Mouse (Mus musculus): ENCODE data around the gene Otog. TPM values are rescaled to one million over a fixed set of nuclear protein-coding genes. Genes with fewer than 3 reads are reported as not detected.

Otog gene
- total and polyA plus RNA-seq, 2 experiments from 2014 or later: 0.01 to 0.11 TPM

- H3K27me3 ChIP-seq (ENCODE audit: insufficient read depth, low read length): no peaks in the 10 kb centered on the region
These were observed 72.7 kb downstream of the Otog start for GRCm38 (mm10) chr7:46313486-46313885.

GRCm38 (mm10) chr7:46314220-46315009, 73.6 kb downstream of the Otog start:
- Histone ChIP-seq H3K36me3 (ENCODE audit: insufficient read depth, low read length) (no peaks in the 10 kb centered on the region), H3K9ac (replicated peaks; ENCODE audit: low read length, poor library complexity, severe bottlenecking) (no peak overlapping the region), H3K27me3 (ENCODE audit: insufficient read depth, low read length) (no peaks in the 10 kb centered on the region), H3K4me3 (ENCODE audit: low read depth, low read length) (no peak overlapping the region), H3K4me2 (ENCODE audit: low read depth, low read length, poor library complexity, severe bottlenecking) (no peak overlapping the region), H3K9me3 (ENCODE audit: low read length) (no peaks in the 10 kb centered on the region), H3K4me1 (ENCODE audit: insufficient read depth, low read length) (0 out of 2 replicates have a peak, but pooled peaks cover 5% of the 10 kb centered on the region), H3K27ac (ENCODE audit: low read depth, low read length) (no peak overlapping the region)
- DNase-seq (ENCODE audit: low spot score) (peak; percentile 15), ATAC-seq (ENCODE audit: low FRiP score) (peak; percentile 52; the same call in 1 of the 2 replicates)
- 22% methylated on average over 4 of the region's 6 CpGs for WGBS
- no peak for TF ChIP-seq CTCF (IDR thresholded peaks at IDR 0.05)

More at GRCm38 (mm10) chr7:46313486-46313885, 72.7 kb downstream of the Otog start:
- Histone ChIP-seq H3K4me1 (ENCODE audit: insufficient read depth, low read length) (0 out of 2 replicates have a peak, but pooled peaks cover 5% of the 10 kb centered on the region), H3K27ac (ENCODE audit: low read depth, low read length) (no peak overlapping the region), H3K4me2 (ENCODE audit: low read depth, low read length, poor library complexity, severe bottlenecking) (no peak overlapping the region), H3K4me3 (ENCODE audit: low read depth, low read length) (no peak overlapping the region), H3K9ac (replicated peaks; ENCODE audit: low read length, poor library complexity, severe bottlenecking) (no peak overlapping the region), H3K9me3 (ENCODE audit: low read length) (no peaks in the 10 kb centered on the region), H3K36me3 (ENCODE audit: insufficient read depth, low read length) (no peaks in the 10 kb centered on the region)
- no peak for ATAC-seq (ENCODE audit: low FRiP score)
- no peak for DNase-seq (ENCODE audit: low spot score)
- TF ChIP-seq CTCF (IDR thresholded peaks at IDR 0.05): no peak
- WGBS: 36% methylated on average over 6 of the region's 6 CpGs

GRCm38 (mm10) chr7:46315692-46316091, 74.9 kb downstream of the Otog start:
- TF ChIP-seq CTCF (IDR thresholded peaks at IDR 0.05): no peak
- Histone ChIP-seq H3K27ac (ENCODE audit: low read depth, low read length) (no peak overlapping the region), H3K4me1 (ENCODE audit: insufficient read depth, low read length) (0 out of 2 replicates have a peak, but pooled peaks cover 5% of the 10 kb centered on the region), H3K27me3 (ENCODE audit: insufficient read depth, low read length) (no peaks in the 10 kb centered on the region), H3K36me3 (ENCODE audit: insufficient read depth, low read length) (no peaks in the 10 kb centered on the region), H3K9me3 (ENCODE audit: low read length) (no peaks in the 10 kb centered on the region), H3K4me3 (ENCODE audit: low read depth, low read length) (no peak overlapping the region), H3K4me2 (ENCODE audit: low read depth, low read length, poor library complexity, severe bottlenecking) (no peak overlapping the region), H3K9ac (replicated peaks; ENCODE audit: low read length, poor library complexity, severe bottlenecking) (no peak overlapping the region)
- WGBS: 73% methylated on average over 4 of the region's 4 CpGs
- no peak for DNase-seq (ENCODE audit: low spot score)
- ATAC-seq (ENCODE audit: low FRiP score): no peak

GRCm38 (mm10) chr7:46316948-46317347, 76.2 kb downstream of the Otog start:
- Histone ChIP-seq H3K36me3 (ENCODE audit: insufficient read depth, low read length) (no peaks in the 10 kb centered on the region), H3K4me1 (ENCODE audit: insufficient read depth, low read length) (0 out of 2 replicates have a peak, but pooled peaks cover 5% of the 10 kb centered on the region), H3K4me3 (ENCODE audit: low read depth, low read length) (no peak overlapping the region), H3K27me3 (ENCODE audit: insufficient read depth, low read length) (no peaks in the 10 kb centered on the region), H3K4me2 (ENCODE audit: low read depth, low read length, poor library complexity, severe bottlenecking) (no peak overlapping the region), H3K9me3 (ENCODE audit: low read length) (no peaks in the 10 kb centered on the region), H3K27ac (ENCODE audit: low read depth, low read length) (no peak overlapping the region), H3K9ac (replicated peaks; ENCODE audit: low read length, poor library complexity, severe bottlenecking) (no peak overlapping the region)
- 7% methylated on average over 7 of the region's 7 CpGs for WGBS
- DNase-seq (ENCODE audit: low spot score) (peak; percentile 64), ATAC-seq (ENCODE audit: low FRiP score) (no peak)
- no peak for TF ChIP-seq CTCF (IDR thresholded peaks at IDR 0.05)

- H3K36me3 ChIP-seq (ENCODE audit: insufficient read depth, low read length): no peaks in the 10 kb centered on the region
- H3K4me1 ChIP-seq (ENCODE audit: insufficient read depth, low read length): 0 out of 2 replicates have a peak, but pooled peaks cover 5% of the 10 kb centered on the region
- H3K27me3 ChIP-seq (ENCODE audit: insufficient read depth, low read length): no peaks in the 10 kb centered on the region
- DNase-seq (ENCODE audit: low spot score) (no peak), ATAC-seq (ENCODE audit: low FRiP score) (no peak)
- no peak overlapping the region for H3K4me2 ChIP-seq (ENCODE audit: low read depth, low read length, poor library complexity, severe bottlenecking)
- no peak overlapping the region for H3K27ac ChIP-seq (ENCODE audit: low read depth, low read length)
- H3K9ac ChIP-seq (replicated peaks; ENCODE audit: low read length, poor library complexity, severe bottlenecking): no peak overlapping the region
- 80% methylated on average over 3 of the region's 3 CpGs for WGBS
- H3K4me3 ChIP-seq (ENCODE audit: low read depth, low read length): no peak overlapping the region
- no peaks in the 10 kb centered on the region for H3K9me3 ChIP-seq (ENCODE audit: low read length)
- TF ChIP-seq CTCF (IDR thresholded peaks at IDR 0.05): no peak
These were observed 80.5 kb downstream of the Otog start for GRCm38 (mm10) chr7:46321242-46321641.

- H3K27ac ChIP-seq (ENCODE audit: low read depth, low read length): no peak overlapping the region
- H3K27me3 ChIP-seq (ENCODE audit: insufficient read depth, low read length): no peaks in the 10 kb centered on the region
- no peak overlapping the region for H3K9ac ChIP-seq (replicated peaks; ENCODE audit: low read length, poor library complexity, severe bottlenecking)
- 65% methylated on average over 4 of the region's 4 CpGs for WGBS
- no peaks in the 10 kb centered on the region for H3K36me3 ChIP-seq (ENCODE audit: insufficient read depth, low read length)
- H3K4me3 ChIP-seq (ENCODE audit: low read depth, low read length): no peak overlapping the region
- no peak overlapping the region for H3K4me2 ChIP-seq (ENCODE audit: low read depth, low read length, poor library complexity, severe bottlenecking)
- H3K9me3 ChIP-seq (ENCODE audit: low read length): no peaks in the 10 kb centered on the region
- ATAC-seq (ENCODE audit: low FRiP score) (no peak), DNase-seq (ENCODE audit: low spot score) (no peak)
- H3K4me1 ChIP-seq (ENCODE audit: insufficient read depth, low read length): no peaks in the 10 kb centered on the region
- TF ChIP-seq CTCF (IDR thresholded peaks at IDR 0.05): no peak
These were observed 87.1 kb downstream of the Otog start for GRCm38 (mm10) chr7:46327896-46328295.

Data from midbrain, postnatal 0 days (tissue).